Comparison of ENCODE assay signal across 8 mouse cellular contexts in genomic region chr10:13553498-13553985, GRCm38 (mm10). TPM values are rescaled to one million over a fixed set of nuclear protein-coding genes. Genes with fewer than 3 reads are reported as not detected.
DNase-seq lines count a peak whose midpoint lies in the region; ATAC-seq and TF ChIP-seq lines count a peak whose summit lies in the region.

No protein-coding gene starts in this region.

- TF ChIP-seq POLR2A in heart, adult 2 months (IDR thresholded peaks at IDR 0.05; ENCODE audit: insufficient read depth, low read depth, low read length): no peak

- no peaks in the 10 kb centered on the region for H3K36me3 ChIP-seq in heart, adult 2 months (ENCODE audit: control insufficient read depth, insufficient read depth, low read length)
- peaks cover 26% of the 10 kb centered on the region for H3K36me3 ChIP-seq in E14TG2a.4 (ENCODE audit: insufficient read depth, low read length)
- 0 out of 2 replicates have a peak, but pooled peaks cover 2% of the 10 kb centered on the region for H3K36me3 ChIP-seq in forebrain, embryonic 14.5 days (ENCODE audit: control insufficient read depth, insufficient read depth, low read length)
- 0 out of 2 replicates have a peak, but pooled peaks cover 4% of the 10 kb centered on the region for H3K36me3 ChIP-seq in liver, postnatal 0 days (replicated peaks; ENCODE audit: insufficient read depth, low read length)

- peak overlapping the region; percentile 79 for H3K27ac ChIP-seq in heart, adult 2 months
- H3K27ac ChIP-seq in forebrain, embryonic 14.5 days (ENCODE audit: low read depth, low read length): no peak overlapping the region
- peak overlapping the region; percentile 89 for H3K27ac ChIP-seq in liver, postnatal 0 days (ENCODE audit: low read depth)

- WGBS in heart, adult 2 months: 15% methylated on average over 10 of the region's 10 CpGs
- WGBS in forebrain, embryonic 14.5 days: 29% methylated on average over 10 of the region's 10 CpGs
- 19% methylated on average over 10 of the region's 10 CpGs for WGBS in liver, postnatal 0 days (ENCODE audit: insufficient replicate concordance)

- H3K4me3 ChIP-seq in heart, adult 2 months: peak overlapping the region; percentile 58
- H3K4me3 ChIP-seq in E14TG2a.4 (replicated peaks; ENCODE audit: low read length): peak overlapping the region; percentile 88
- peak overlapping the region; percentile 63 for H3K4me3 ChIP-seq in forebrain, embryonic 14.5 days (ENCODE audit: low read depth, low read length)
- H3K4me3 ChIP-seq in liver, postnatal 0 days (ENCODE audit: low read depth, low read length): peak overlapping the region; percentile 73

- H3K27me3 ChIP-seq in heart, adult 2 months (ENCODE audit: control insufficient read depth, insufficient read depth, low read length): no peaks in the 10 kb centered on the region
- no peaks in the 10 kb centered on the region for H3K27me3 ChIP-seq in E14TG2a.4 (ENCODE audit: insufficient read depth, low read length)
- H3K27me3 ChIP-seq in forebrain, embryonic 14.5 days (replicated peaks; ENCODE audit: control insufficient read depth, insufficient read depth, low read length): no peaks in the 10 kb centered on the region
- no peaks in the 10 kb centered on the region for H3K27me3 ChIP-seq in liver, postnatal 0 days (ENCODE audit: insufficient read depth, low read length)

- DNase-seq in heart, adult 2 months: no peak
- DNase-seq in heart, postnatal 36 days: no peak
- no peak for DNase-seq in forebrain, embryonic 14.5 days (ENCODE audit: low spot score)
- DNase-seq in liver, postnatal 0 days: no peak
- no peak for DNase-seq in adrenal gland, postnatal 36 days
- no peak for DNase-seq in adrenal gland, adult (ENCODE audit: inconsistent age in 2 of 2, low spot score in 1 of 2)
- DNase-seq in left cerebral cortex, adult 18-20 months (ENCODE audit: low spot score in 2 of 2): no peak

- H3K9me3 ChIP-seq in E14TG2a.4 (ENCODE audit: low read length): no peaks in the 10 kb centered on the region
- H3K9me3 ChIP-seq in forebrain, embryonic 14.5 days (replicated peaks; ENCODE audit: control insufficient read depth, low read length): no peaks in the 10 kb centered on the region
- no peaks in the 10 kb centered on the region for H3K9me3 ChIP-seq in liver, postnatal 0 days (ENCODE audit: low read length)

- H3K9ac ChIP-seq in heart, adult 2 months (ENCODE audit: low read depth, low read length): peak overlapping the region; percentile 78; the same call in 1 of the 2 replicates
- peak overlapping the region; percentile 77 for H3K9ac ChIP-seq in forebrain, embryonic 14.5 days (ENCODE audit: low read length)
- H3K9ac ChIP-seq in liver, postnatal 0 days (replicated peaks): peak overlapping the region; percentile 82

- peak overlapping the region; percentile 68 for H3K4me2 ChIP-seq in forebrain, embryonic 14.5 days (ENCODE audit: low read length)
- peak overlapping the region; percentile 76 for H3K4me2 ChIP-seq in liver, postnatal 0 days (ENCODE audit: low read depth, low read length)

- no peak for TF ChIP-seq EP300 in heart, adult 2 months (IDR thresholded peaks at IDR 0.05; ENCODE audit: insufficient read depth, low read depth, low read length)
- TF ChIP-seq EP300 in liver, postnatal 0 days (IDR thresholded peaks at IDR 0.05; ENCODE audit: low read depth): no peak

- no peak for TF ChIP-seq CTCF in heart, adult 2 months (IDR thresholded peaks at IDR 0.05)
- TF ChIP-seq CTCF in E14TG2a.4 (conservative IDR thresholded peaks at IDR 0.05; ENCODE audit: low read length): no peak
- no peak for TF ChIP-seq CTCF in liver, postnatal 0 days (IDR thresholded peaks at IDR 0.05; ENCODE audit: low read depth)

- 0 out of 2 replicates have a peak, but pooled peaks cover 2% of the 10 kb centered on the region for H3K79me2 ChIP-seq in heart, adult 2 months (replicated peaks; ENCODE audit: control insufficient read depth, insufficient read depth, low read length)

- peak; percentile 21 for ATAC-seq in forebrain, embryonic 14.5 days
- peak; percentile 35 for ATAC-seq in liver, postnatal 0 days

- intact Hi-C loops in heart, adult 2 months (cut with DNase I): loop anchor here (5.0 kb wide), 1 partner anchor 414 kb away; the partner anchor contains the start of gene Hivep2
- intact Hi-C loops in heart, postnatal 36 days (cut with DNase I): no loop called here

- no peaks in the 10 kb centered on the region; the same call in 1 of the 2 replicates for H3K4me1 ChIP-seq in heart, adult 2 months (ENCODE audit: control insufficient read depth, insufficient read depth, low read length)
- peaks cover 16% of the 10 kb centered on the region for H3K4me1 ChIP-seq in E14TG2a.4 (replicated peaks; ENCODE audit: low read depth, low read length)
- H3K4me1 ChIP-seq in forebrain, embryonic 14.5 days (ENCODE audit: control insufficient read depth, insufficient read depth, low read length): peaks cover 9% of the 10 kb centered on the region
- H3K4me1 ChIP-seq in liver, postnatal 0 days (ENCODE audit: insufficient read depth): peaks cover 6% of the 10 kb centered on the region; the same call in 1 of the 2 replicates

RNA-seq across cellular contexts. Expression of gene Pex3, which starts 0.6 kb away (rescaled TPM):
- 10 to 100 TPM; 16.6 to 19.0 TPM for total RNA-seq in heart, adult 2 months (2021)
- polyA plus RNA-seq in heart, adult 2 months (2012; rRNA removed): 11.5 and 22.6 TPM in 2 replicates
- 10 to 100 TPM; 16.7 to 21.5 TPM for total RNA-seq in heart, postnatal 36 days (2021)
- polyA plus RNA-seq in forebrain, embryonic 14.5 days (2014; fragmentation: Nextera tagmentation; extraction: Ambion mirVana): 38.4 TPM in 2 replicates
- 13.6 and 14.5 TPM in 2 replicates for polyA plus RNA-seq in liver, postnatal 0 days (2015; fragmentation: Nextera tagmentation; extraction: Ambion mirVana)
- total RNA-seq in adrenal gland, postnatal 36 days (2021): 10 to 100 TPM; 30.1 to 38.4 TPM
- total RNA-seq in left cerebral cortex, adult 18-20 months (2021): 10 to 100 TPM; 25.2 to 31.6 TPM

RNA-seq across cellular contexts. Expression of gene Adat2, which starts 0.8 kb away (rescaled TPM):
- 1 to 10 TPM; 2.1 to 2.8 TPM for total RNA-seq in heart, adult 2 months (2021)
- polyA plus RNA-seq in heart, adult 2 months (2012; rRNA removed): 2.8 and 3.7 TPM in 2 replicates
- 1 to 10 TPM; 2.7 to 2.9 TPM for total RNA-seq in heart, postnatal 36 days (2021)
- polyA plus RNA-seq in forebrain, embryonic 14.5 days (2014; fragmentation: Nextera tagmentation; extraction: Ambion mirVana): 2.4 and 3.8 TPM in 2 replicates
- polyA plus RNA-seq in liver, postnatal 0 days (2015; fragmentation: Nextera tagmentation; extraction: Ambion mirVana): 2.1 and 2.9 TPM in 2 replicates
- total RNA-seq in adrenal gland, postnatal 36 days (2021): 1 to 10 TPM; 3.0 to 4.1 TPM
- total RNA-seq in left cerebral cortex, adult 18-20 months (2021): 10 to 100 TPM in 1 of 2 experiments, 1 to 10 TPM in 1; 9.3 to 10.3 TPM

RNA-seq across cellular contexts. Expression of gene Fuca2, which starts 54.2 kb away (rescaled TPM):
- 100 to 1,000 TPM; 202 to 207 TPM for total RNA-seq in heart, adult 2 months (2021)
- polyA plus RNA-seq in heart, adult 2 months (2012; rRNA removed): 86.2 and 164 TPM in 2 replicates
- 100 to 1,000 TPM; 243 to 271 TPM for total RNA-seq in heart, postnatal 36 days (2021)
- 25.6 and 34.9 TPM in 2 replicates for polyA plus RNA-seq in forebrain, embryonic 14.5 days (2014; fragmentation: Nextera tagmentation; extraction: Ambion mirVana)
- 35.8 and 39.8 TPM in 2 replicates for polyA plus RNA-seq in liver, postnatal 0 days (2015; fragmentation: Nextera tagmentation; extraction: Ambion mirVana)
- total RNA-seq in adrenal gland, postnatal 36 days (2021): 10 to 100 TPM; 17.9 to 19.3 TPM
- 10 to 100 TPM; 41.8 to 46.0 TPM for total RNA-seq in left cerebral cortex, adult 18-20 months (2021)

Comparison
In these comparisons a context has a peak if more than half of its experiments do, and no peak if none do; other contexts are left out.
1. RNA of gene Fuca2, which starts 54.2 kb away (total RNA-seq): 243 to 271 TPM in heart, postnatal 36 days and 202 to 207 TPM in heart, adult 2 months; 41.8 to 46.0 TPM in left cerebral cortex, adult 18-20 months and 17.9 to 19.3 TPM in adrenal gland, postnatal 36 days; every median in the first group is over 4 times any median in the second.
2. Peak in every context shown above with its lines, with median percentiles within 50 percentile points of each other: H3K4me3 ChIP-seq and H3K9ac ChIP-seq.